Mouse (Mus musculus) right cerebral cortex, postnatal 4 days (tissue): Measurements from ENCODE around the gene Kcnj15.

Experiments
- DNase-seq: peaks from one replicate; pipeline ENCODE4 v3.0.0-alpha.2; 2022

Gene Kcnj15

DNA sequence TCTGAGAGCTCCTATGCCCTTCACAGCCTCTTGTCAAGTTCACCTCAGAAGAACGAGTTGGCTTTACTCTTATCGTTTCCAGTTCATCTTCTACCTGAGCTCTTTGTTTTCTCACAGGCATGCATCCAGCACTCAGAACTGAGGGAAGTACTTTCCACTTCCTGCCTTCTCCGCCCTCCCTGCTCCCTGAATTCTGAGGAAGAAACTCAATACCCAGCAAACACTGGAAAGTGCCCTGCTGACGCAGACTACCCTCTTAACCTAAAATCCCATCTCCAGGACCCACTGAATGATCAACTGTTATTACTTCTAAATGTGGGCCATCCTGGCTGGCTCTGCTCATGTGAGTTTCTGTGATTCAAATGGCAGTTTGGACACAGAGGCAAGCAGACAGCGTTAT lies 8.7 kb upstream of the Kcnj15 start:
- DNase-seq, result no peak

DNA sequence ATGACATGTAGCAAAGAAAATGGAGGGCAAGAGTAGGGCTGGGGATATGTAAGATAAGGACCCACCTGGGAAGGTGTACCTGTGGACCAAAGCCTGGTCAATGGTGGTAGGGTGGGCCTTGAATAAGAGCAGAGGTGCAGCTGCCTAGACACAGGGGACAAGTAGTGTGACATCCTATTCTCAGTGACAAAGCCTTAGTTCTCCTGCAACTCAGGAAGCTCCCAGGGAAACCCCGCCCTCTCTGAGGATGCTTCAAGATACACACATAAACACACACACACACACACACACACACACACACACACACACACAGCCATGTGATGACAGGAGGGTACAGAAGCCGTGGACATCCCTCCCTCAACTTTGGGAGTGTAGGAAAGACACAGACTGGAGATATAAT lies 710 bp upstream of the Kcnj15 start:
- no peak for DNase-seq

DNA sequence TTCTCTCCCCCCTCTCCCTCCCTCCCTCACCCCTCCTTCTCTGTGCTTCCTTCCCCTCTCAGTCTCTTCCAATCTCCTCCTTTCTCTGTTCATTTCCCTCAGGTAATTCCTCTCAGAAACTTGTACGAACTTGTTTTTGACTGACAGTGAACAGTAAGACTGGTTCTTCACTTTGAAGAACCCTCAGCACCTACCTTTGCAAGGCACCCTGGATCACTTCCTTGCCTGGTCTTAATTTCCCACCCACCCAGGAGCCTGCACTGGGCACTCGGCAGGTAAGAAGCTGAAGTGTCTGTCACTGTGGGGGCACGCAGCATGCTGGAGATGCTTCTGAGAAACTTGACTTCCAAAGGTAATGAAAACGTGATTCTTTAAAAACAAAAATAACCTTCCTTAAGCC lies 742 bp downstream of the Kcnj15 start:
- no peak for DNase-seq

DNA sequence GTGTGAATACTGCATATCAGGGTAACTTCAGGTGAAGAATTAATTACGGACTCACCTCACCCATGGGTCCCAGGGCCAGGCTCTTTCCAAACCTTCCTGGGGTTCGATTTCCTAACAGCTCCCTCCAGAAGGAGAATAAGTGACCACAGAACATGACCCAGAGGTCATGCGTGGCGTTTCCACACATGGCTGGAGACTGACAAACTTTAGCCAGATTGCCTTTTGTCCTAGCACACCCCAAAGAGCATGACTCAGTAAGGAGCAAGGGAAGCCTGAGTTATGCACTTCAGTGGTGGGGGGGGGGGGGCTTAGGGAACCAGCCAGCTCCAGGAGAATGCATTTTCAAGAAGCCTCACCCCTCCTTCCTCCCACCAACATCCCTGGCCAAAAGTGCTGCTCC lies 2.1 kb downstream of the Kcnj15 start:
- no peak for DNase-seq

DNA sequence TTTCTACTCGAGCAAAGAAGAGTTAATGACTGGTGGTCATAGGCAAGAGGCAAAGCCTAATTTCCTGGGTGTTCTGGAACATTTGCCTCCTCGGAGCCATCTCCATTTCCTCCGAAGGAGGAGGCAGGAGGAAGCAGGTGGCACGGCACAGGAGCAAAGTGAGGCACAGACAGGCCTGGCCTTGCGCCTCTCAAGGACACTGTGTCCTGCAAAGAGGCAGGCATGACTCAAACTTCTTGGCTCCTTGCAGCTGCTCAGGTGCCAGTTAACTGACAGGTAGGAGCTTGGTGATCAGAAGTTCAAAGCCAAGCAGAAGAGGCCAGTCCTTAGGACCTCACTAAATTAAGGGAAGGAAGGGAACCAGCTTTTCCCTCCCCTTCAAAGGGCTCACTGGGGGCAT lies 3.3 kb downstream of the Kcnj15 start:
- DNase-seq, result no peak

DNA sequence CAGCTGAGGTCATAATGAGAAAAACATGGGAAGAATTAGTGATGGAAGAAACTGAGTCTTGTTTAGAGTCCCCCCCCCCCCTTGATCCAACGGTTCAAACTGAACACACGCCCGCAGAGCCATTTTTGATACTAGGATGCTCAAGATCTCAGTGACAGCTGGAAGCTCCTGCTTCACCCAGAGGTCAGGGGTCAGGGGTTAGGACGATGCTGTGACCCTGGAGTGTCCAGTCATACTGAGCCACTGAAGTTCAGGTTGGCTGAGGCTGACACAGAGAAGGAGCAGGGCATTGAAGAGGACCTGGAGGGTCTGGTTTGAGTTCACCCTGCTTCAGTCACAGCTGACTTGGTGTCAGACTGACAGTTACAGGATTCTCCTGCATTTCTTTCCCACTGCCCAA lies 4.4 kb downstream of the Kcnj15 start:
- no peak for DNase-seq

DNA sequence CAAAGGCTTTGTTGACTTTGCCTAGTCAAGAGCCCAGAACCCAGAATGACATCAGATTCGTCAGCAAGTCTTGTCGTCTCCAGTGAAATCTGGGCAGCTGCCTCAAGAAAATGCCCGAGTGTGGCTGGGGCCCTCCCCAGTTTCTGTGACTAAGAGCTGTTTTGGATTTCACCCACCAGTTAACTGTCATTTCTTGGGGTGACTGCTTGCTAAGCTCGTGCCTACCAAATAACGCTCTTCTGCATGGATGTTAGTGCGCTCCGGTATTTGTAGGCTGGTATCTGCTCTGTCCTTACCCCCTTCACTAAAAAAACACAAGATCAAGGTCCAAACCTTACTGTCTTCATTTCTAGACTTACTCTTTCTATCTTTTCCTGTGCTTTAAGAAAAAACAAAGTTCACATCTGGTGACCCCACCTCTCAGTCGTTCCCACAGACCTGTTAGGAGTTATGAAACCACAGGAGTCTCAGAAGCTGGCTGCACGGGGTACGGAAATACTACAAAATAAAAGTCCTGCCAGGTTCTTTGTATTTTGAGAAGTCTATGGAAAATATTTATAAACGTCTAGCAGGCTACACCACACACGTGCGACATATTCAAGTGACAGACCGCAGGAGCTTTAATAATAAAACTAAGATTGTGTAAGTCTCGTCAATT lies 5.5 kb downstream of the Kcnj15 start:
- DNase-seq, result no peak

DNA sequence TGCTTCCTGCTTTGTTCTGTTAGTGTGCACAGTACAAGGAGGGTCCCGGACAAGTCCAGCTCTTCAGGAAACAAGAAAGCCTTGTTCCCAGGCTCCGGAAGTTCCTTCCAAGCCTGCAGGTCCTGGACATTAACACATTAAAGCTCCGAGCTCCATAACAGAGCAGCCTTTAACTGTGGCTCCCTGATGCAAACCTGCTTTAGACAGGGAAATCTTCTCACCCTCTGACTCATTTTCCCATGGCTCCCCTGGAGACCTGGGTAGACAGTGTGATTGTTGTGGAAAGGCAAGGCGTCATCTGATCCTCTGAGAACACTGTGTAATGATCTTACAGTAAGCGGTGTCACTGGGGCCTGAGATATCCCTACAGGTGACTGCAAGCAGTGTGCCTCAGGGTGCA lies 7.0 kb downstream of the Kcnj15 start:
- DNase-seq, result no peak

DNA sequence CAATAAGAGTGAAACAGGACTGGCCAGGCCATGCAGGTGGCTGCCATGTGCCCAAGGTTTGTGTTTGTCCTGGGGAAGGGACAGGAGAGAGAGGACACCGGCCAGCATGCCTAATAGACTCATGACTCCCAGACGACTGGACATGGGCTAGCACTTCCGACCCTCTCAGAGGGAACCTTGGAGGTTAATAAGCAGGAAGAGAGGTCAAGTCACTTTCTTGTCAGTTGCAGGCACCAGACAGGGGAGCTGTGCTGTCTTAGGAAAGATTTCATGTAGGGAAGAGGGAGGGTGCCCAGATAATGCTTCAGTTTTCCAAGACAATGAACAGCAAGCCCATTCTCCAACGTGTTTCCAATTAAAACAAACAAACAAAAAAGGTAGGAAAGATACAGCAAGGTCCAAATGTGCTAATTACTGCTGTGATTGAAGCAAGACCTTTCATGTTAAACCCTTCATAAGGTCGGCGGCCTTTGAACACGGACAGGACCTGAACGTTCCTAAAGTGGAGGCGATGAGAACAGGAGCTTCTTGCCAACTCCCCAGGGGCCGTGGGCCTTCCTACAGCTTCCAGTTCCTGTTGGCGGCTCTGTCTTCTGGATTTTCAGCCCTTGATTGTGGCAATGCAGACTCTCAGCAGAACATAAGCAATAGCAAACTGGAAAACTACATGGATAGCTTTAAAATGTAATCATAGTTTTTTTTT lies 10.3 kb downstream of the Kcnj15 start:
- DNase-seq, result no peak

DNA sequence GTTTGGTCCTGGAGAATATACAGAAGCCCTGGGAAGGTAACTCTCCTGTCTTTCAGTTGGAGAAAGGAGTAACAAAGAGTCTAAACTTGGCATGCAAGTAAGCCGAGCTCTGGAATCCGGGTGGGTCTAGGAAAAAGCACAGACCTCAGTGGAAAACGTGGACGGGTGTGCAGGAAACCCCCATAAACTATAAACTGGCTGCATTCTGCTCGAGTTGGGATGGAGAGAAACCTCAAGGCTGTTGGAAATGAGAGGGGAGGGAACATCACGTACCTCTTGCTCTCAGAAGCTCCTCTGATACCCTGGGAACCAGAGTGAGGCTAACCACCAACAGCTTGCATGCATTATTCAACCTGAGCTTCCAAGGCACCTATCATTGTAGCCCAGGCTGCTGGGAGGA lies 12.3 kb downstream of the Kcnj15 start:
- DNase-seq, result no peak

DNA sequence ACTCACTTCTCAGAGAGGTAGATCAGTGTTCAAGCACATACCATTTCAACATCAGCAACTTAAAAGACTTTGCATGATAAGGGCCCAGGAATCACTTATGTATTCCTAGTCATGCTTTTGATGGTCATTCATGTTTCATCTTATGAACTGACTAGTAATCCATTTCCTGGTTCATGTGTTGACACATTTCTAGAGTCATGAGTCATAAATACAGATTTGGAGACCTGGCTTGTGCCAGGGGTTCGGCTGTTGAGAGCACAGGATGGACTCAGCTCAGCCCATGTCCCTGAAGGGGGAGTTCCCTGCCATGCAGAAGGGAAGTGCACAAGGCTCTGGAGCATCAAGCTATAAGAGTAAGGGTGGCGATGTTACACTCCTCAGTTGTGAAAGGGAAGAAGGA lies 15.7 kb downstream of the Kcnj15 start:
- no peak for DNase-seq

DNA sequence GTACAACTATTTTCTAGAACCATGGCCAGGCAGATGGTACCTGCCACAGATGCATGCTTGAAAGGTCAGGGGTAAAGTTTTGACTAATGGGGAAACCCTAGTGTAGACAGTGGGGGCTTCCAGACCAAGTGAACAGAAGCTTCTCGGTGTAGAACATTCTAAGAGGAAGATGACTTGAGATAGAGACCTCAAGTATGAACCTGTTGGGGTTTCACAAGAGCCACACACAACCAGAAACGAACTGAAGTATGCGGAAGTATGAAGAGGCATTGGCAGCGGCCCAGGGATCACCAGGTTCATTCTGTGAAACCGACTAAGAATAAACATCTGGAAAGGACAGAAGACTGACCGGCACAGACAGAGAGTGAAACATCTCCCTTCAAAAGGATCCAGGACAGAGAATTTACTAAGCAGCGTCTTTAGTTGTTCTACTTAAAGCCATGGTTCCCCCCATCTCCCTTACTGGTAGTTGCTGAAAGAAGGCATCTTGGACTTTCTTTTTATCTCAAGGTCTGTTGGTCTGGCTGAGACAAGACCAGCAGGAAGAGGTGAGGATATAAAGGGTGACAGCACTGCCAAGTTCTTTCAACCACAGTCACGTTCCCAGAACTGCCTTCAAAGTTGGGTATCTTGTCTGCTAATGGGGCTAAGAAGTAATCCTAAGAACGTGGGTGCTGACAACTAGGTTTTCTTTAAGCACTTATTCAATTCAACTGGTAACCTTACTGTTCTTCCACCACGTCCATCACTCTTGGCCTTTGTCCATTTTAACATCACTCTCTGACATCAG lies 18.6 kb downstream of the Kcnj15 start:
- no peak for DNase-seq

DNA sequence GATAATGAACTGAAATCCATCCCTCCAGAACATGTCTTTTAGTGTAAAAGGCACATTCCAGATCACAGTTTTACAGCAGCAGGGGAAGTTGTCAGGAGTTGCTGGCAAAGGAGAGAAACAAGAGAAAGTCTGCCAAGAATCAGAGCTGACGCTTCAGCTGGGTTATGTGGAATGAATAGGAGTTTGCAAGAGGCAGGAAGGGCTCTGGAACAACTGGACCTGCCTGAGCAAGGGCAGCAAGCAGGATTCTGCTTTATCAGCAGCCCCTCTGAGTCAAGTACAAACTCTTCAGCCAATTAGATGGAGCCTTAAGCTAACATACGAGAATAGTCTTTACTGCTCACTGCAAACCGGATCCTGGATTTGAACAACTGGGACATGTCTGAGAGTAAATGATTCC lies 21.7 kb downstream of the Kcnj15 start:
- DNase-seq, result no peak

DNA sequence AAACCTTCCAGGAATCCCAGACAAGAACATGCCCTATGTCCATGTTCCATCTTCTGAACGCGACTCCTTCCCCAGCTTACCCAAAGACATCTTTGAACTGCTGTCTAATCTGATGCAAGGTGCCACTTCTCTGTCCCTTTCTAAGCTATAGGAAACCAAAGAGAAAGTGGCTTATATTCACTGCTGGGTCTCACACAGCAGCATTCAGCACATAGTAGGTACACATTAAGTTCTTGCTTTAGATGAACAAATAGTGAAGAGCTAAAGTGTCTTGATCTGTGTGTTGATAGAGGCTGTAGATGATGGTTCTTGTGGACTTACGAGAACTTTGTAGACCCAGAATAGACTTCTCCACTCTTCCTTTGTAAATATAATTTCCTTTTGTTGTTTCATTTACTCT lies 23.0 kb downstream of the Kcnj15 start:
- DNase-seq, result no peak

DNA sequence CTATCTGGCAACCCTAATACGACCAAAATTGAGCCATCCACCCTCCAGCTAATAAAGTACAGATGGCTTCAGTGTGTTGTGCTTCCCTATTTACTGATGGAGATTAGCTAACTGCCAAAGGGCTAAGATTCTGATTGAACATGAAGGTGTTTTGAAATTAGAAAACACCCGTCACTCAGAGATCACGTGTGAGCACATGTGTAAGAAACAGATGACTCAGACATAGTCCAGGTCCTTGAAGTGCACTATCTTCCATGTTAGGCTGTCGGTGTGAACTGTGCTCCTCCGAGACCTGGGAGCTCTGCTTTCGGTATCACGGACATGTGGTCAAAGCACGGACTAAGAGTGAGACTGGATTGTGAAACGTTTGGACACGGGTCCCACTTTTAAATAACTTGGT lies 26.0 kb downstream of the Kcnj15 start:
- no peak for DNase-seq

DNA sequence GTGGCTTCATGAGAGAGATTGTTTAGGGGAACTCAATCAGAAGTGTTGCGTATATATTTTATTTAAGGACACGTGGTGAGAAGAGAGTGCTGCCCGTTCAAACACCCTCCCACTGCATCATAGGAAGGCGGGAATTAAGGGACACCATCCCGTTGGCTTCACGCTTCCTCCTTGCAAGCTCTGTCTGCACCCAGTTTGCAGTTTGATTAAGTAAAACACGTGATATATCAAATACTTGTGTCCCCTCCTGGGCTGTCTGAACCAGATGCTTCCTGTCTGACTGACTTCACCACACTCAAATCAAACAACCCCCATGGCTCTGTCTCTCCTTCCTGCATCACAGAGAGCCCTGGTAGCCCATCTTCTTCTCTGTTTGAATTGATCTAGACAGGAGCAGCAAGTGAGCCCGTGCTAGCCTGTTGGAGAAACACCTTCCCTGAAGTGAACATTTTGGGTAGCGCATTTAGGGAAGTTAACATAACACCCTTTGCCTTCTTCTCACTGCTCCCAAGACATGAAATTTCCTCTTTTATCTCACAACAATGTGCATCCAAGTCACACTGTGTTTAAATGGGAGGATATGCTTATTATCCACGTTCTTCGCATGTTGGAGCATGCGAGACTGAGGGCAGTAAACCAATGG lies 26.8 kb downstream of the Kcnj15 start:
- no peak for DNase-seq

DNA sequence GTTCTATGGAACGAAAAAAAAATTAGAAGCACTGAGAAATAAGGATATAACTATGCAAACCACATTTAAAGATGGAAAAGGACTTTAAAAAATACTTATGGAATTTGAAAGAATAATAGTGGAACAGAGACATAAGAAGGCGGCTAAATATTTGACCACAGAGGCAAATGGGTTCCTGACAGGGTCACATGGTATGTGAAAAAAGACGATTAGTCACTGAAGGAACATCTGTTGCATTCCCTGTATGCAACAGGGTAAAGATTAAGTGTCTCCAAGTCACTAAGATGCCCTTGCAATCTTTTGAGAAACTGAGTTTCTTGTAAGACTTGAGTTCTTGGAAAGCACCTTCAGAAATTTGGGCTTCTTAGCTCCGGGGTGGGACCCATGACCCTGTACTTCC lies 27.7 kb downstream of the Kcnj15 start:
- no peak for DNase-seq

DNA sequence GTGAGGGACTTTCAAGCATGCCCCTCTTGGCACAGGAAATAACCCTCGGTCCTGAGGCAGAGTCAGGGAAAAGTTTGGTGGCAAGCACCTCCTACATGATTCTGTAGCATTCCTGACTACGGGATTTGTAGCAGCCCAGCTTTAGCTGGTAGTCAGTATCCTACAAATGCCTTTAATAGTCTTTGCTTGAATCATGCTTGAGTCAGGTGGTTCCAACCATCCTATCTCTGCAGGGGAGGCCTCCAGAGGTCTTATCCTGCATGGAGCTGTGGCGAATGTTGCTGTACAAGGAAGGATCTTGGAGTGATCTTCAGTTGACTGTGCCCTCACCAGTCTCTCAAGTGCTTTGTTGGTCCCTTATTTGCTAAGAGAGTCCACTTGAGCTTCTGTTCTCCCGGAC lies 28.4 kb downstream of the Kcnj15 start:
- DNase-seq, result no peak

DNA sequence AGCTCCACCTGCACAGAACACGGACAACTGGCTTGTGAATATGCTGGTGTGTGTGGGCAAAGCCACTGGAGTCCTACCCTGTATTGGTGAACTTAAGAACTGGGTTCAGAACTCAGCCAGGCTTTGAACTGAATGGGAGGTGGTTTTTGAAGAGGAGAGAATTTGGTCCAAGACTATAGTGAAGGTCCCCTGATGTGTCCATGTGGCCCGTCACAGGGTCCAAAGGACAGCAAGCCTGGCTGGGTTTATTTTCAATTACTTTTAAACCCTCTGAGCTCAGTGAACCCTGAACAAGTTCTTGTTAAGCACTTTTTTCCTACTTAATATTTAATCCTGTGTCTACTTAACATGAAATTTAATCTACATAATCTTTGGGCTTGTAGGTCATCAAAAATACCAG lies 30.3 kb downstream of the Kcnj15 start:
- no peak for DNase-seq

DNA sequence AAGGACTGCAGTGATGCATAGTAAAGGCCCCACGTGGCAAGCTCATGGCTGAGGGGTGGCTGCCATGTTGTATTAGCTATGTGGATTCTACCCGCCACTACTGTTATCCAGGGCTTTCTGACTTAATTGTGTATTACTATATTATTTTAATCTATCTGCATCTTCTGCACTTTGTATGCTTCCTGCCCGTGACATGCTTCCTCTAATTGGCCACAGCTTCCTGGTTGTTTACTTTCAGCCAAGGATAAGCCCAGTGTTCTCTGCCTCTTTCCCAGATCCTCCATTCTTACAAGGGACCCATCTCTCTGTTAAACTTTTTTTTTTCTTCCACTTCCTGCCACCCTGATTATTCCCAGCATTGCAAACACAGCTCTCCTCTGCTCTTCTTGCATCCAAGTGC lies 32.0 kb downstream of the Kcnj15 start:
- DNase-seq, result no peak

DNA sequence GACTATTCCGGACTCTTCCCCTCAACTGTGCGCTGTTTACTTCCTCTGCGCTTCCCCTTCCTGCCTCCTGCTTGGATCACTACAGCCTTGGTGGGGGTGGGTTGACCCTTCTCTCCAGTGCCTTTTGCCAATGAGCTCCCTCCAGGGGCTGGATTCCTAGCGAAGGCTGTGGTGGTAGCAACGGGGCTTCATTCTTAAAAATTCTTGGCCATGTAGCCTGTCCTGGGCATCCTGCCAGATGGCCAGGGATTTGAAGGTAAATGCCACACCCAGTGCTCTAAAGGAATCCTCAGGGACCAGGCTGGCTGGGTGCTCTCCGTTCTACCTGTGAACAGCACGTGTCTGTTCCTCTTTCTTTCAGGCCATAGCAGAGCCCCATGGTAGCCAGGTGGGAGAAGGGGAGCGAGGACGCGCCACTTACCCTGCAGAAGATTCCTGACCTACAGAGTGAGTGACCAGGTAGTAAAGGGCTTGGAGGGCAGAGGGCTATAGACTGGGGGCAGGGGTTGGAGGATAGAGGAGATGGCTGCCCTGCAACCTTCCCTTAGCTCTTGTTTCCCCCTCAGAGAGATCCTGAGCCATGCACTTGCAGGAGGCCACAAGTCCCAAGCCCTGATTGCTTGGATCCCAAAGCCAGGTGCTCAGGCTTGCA lies 34.2 kb downstream of the Kcnj15 start:
- DNase-seq, result no peak

DNA sequence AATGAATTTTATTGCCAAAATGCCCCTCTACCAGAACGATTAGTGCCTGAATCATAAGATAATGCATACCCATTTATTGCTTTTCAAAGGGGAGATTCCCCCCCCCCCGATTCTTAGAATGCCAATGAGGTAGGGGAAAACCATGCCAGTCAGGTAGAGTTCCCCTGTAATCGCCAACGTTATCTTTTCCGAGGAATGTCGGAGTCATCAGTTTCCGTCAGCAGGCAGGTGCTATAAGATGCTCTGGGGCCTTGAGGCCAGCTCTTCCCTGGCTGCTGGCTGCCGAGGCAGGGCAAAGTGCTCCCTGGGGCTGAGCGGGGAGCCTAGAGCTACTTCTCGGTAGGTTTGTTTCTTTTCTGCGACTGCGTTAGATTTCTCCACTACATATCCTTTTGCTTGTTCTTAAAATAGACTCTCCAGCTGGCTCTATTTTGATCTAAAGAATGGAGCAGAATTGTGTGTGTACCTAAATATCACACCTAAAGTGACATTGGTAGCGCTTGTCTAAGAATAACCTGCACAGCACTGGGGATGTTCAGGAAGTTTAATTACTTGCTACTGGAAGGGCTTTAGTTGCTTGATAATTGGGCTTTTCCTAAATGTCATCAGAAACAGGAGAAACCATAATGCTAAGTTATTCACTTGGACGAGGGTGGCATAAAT lies 35.6 kb downstream of the Kcnj15 start:
- DNase-seq, result no peak

DNA sequence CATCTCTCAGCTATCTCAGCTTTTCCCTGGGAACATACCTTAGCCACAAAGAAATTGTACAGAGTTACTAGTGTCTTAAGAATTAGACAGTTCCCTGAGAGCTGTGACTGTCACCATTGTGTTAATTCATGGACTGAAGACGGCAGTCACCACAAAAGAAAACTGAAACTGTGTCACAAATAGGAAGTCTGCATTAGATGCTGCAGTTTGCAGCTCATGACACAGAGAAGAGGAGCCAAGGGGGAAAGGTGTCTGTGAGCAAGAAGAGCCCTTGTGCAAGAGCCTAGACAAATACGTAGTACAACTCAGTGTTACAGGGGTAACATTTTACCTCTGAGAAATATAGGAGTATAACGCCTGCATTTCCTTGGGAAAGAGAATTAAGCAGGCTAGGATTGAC lies 40.3 kb downstream of the Kcnj15 start:
- DNase-seq, result no peak
